Mouse (Mus musculus): ENCODE data around the gene Med27.

Med27 gene

GRCm38 (mm10) chr2:29346629-29347271 is at the start of gene Med27:
TSS of gene Med27 (plus strand) at chr2:29346819.
- peak; percentile 90 to 92 for DNase-seq (ENCODE audit: low spot score in 2 of 2)

- DNase-seq (ENCODE audit: low spot score in 2 of 2), result no peak
Observed at GRCm38 (mm10) chr2:29309966-29310365, 36.7 kb upstream of the Med27 start.

- DNase-seq (ENCODE audit: low spot score in 2 of 2), result no peak
Observed at GRCm38 (mm10) chr2:29312058-29312457, 34.6 kb upstream of the Med27 start.

- no peak for DNase-seq (ENCODE audit: low spot score in 2 of 2)
Observed at GRCm38 (mm10) chr2:29317906-29318470, 28.6 kb upstream of the Med27 start.

- DNase-seq (ENCODE audit: low spot score in 2 of 2), result no peak
Observed at GRCm38 (mm10) chr2:29318596-29318995, 28.0 kb upstream of the Med27 start.

GRCm38 (mm10) chr2:29320229-29320751 is 26.3 kb upstream of the Med27 start:
- no peak for DNase-seq (ENCODE audit: low spot score in 2 of 2)

GRCm38 (mm10) chr2:29320780-29321179 is 25.8 kb upstream of the Med27 start:
- no peak for DNase-seq (ENCODE audit: low spot score in 2 of 2)

GRCm38 (mm10) chr2:29324456-29324855 is 22.2 kb upstream of the Med27 start:
- no peak for DNase-seq (ENCODE audit: low spot score in 2 of 2)

- DNase-seq (ENCODE audit: low spot score in 2 of 2), result no peak
Observed at GRCm38 (mm10) chr2:29330471-29330870, 16.1 kb upstream of the Med27 start.

- no peak for DNase-seq (ENCODE audit: low spot score in 2 of 2)
Observed at GRCm38 (mm10) chr2:29338396-29338795, 8.2 kb upstream of the Med27 start.

GRCm38 (mm10) chr2:29358696-29359375 is 12.2 kb downstream of the Med27 start:
- DNase-seq (ENCODE audit: low spot score in 2 of 2), result no peak

- no peak for DNase-seq (ENCODE audit: low spot score in 2 of 2)
Observed at GRCm38 (mm10) chr2:29360956-29361355, 14.3 kb downstream of the Med27 start.

- no peak for DNase-seq (ENCODE audit: low spot score in 2 of 2)
Observed at GRCm38 (mm10) chr2:29365000-29365695, 18.5 kb downstream of the Med27 start.

GRCm38 (mm10) chr2:29368730-29369129 is 22.1 kb downstream of the Med27 start:
- no peak for DNase-seq (ENCODE audit: low spot score in 2 of 2)

- no peak for DNase-seq (ENCODE audit: low spot score in 2 of 2)
Observed at GRCm38 (mm10) chr2:29372176-29372575, 25.6 kb downstream of the Med27 start.

- DNase-seq (ENCODE audit: low spot score in 2 of 2), result no peak
Observed at GRCm38 (mm10) chr2:29381683-29382082, 35.1 kb downstream of the Med27 start.

- DNase-seq (ENCODE audit: low spot score in 2 of 2), result no peak
Observed at GRCm38 (mm10) chr2:29382583-29382982, 36.0 kb downstream of the Med27 start.

- DNase-seq (ENCODE audit: low spot score in 2 of 2), result peak; percentile 14 to 25
Observed at GRCm38 (mm10) chr2:29383133-29383532, 36.5 kb downstream of the Med27 start.

- no peak for DNase-seq (ENCODE audit: low spot score in 2 of 2)
Observed at GRCm38 (mm10) chr2:29385405-29385804, 38.8 kb downstream of the Med27 start.

GRCm38 (mm10) chr2:29387268-29387667 is 40.6 kb downstream of the Med27 start:
- DNase-seq (ENCODE audit: low spot score in 2 of 2), result no peak

- DNase-seq (ENCODE audit: low spot score in 2 of 2), result no peak
Observed at GRCm38 (mm10) chr2:29388937-29389336, 42.3 kb downstream of the Med27 start.

GRCm38 (mm10) chr2:29391086-29391485 is 44.5 kb downstream of the Med27 start:
- no peak for DNase-seq (ENCODE audit: low spot score in 2 of 2)
